Mouse (Mus musculus) spleen, adult 18-20 months (tissue): Measurements from ENCODE around the gene Zfp445.
A peak's percentile ranks its signal among the peaks of the same experiment; 100 is the strongest.
"Not testable (repeated sequence)": the region's sequence is repeated elsewhere in the genome, so short reads cannot be mapped to it uniquely, and the experiment has no call there.

ENCODE experiments used
- DNase-seq, 2 experiments: peaks; one replicate each; pipeline ENCODE4 v3.0.0; 2022; ENCODE audit warnings: mixed read lengths in 2 of 2

Gene Zfp445

DNA sequence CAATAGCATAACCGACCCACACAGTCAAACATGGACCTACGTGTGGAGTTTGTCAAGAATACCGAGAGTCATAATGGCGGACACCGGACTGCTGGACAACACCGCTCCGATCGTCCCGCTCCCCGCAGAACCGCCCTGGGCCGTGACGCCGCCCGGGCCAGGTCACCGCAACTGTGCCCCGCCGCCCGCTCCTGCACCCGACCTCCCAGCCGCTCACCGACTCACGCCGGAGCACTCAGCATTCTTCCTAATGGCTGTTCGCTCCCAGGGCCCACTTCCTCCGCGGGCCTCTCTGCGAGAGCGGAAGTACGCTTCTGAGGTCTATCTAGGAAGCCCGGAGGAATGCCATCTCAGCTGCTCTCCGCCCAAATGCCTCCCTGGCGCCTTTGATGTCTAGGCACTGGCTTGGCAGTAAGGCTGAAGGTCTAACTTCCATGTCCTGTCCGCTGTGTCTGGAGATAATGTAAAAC lies at the start of gene Zfp445:
Gene Zfp445 (minus strand): TSS at position 310 of the 470 bp plus-strand sequence.
- peak; percentile 60 to 69 for DNase-seq

DNA sequence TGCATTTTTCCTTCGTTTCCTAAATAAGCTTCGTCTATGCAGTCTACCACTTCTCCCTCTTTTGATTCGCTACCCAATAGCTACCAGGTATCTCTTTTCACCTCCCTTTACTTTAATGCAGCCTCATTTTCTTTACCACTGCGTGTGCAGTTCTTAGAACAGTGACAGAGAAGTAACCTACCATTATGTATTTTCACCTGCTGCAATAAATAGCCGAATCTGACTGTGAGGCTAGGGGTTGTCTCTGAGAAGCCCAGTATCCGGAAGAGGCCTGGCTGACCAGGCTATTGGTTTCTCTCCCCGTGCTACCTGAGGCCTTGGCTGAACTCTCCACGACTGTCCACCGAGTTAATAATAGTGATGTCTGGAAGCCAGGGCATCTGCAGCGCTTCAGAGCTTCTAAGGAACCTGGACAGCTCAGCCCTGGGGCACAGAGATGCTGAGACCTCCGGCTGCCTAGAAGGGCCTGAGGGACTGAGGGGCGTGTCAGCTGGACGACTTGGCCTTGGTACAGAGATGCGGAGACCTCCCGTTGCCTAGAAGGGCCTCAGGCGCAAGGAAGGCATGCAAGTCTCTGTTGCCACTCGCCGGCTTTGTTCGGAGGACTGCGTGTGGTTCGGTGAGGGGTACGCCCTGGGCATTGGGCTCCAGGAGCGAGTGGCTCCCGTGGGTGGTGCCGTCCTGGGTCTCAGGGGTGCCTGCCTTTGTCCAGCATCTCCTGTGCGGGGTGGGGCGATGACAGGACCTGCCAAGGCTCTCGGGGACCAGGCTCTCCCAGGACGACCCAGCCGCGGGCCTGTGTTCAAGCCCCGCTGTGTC lies 37.1 kb upstream of the Zfp445 start:
- DNase-seq = no peak

DNA sequence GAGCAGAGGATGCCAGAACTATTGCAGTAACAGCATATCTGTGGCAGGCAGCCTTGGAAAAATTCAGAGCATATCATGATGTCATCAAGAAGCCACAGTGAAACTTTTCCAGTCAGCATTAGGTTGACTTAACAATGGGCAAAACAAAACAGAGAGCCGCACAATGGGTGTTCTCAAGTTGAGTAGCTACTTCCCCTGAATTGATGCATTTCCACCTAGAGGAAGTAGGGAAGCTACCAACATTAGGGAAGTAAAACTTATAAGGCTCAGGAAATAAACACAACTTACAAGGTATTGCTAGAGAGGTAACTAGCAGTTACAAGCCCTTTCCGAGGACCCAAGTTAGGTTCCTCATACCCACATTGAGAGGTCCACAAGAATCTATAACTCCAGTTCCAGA lies 35.2 kb upstream of the Zfp445 start:
- DNase-seq = no peak

DNA sequence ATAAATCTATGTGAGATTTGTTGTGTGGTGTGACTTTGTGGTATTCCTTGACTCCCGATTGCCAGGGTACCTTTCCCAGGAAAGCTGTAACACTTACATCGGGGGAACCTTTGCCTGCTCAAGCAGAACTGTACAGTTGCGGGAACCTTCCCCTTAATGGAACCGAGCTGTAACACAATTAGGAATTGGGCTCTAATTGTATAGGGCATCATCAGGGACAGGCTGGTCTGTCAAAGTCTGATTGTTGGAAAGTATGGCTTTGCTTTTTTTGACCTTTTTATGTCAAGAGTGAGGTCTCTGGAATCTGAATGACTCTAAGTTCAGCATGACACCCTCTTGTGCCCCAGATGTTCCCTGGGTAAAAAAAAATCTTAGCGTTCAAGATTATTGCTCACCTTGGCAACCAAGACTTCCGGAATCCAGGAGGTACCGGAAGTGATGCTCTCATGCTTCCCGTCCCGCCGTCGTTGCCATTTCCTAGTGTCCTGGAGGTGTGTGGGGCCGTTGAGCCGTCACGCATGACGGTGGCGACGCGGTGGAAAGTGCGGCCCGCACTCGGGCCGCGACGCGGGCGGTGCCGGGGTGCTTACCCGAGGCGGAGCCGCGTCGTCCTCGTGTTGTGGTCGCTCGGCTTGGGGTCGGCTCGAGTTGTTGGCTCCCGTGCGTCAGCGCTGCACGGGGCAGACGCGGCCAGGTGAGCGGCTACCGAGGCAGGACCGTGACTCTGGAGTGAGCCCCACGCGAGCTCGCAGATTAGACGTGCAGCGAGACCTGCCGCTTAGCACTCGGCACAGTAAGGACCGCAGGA lies 20.8 kb upstream of the Zfp445 start:
- DNase-seq = peak; percentile 36 to 54

DNA sequence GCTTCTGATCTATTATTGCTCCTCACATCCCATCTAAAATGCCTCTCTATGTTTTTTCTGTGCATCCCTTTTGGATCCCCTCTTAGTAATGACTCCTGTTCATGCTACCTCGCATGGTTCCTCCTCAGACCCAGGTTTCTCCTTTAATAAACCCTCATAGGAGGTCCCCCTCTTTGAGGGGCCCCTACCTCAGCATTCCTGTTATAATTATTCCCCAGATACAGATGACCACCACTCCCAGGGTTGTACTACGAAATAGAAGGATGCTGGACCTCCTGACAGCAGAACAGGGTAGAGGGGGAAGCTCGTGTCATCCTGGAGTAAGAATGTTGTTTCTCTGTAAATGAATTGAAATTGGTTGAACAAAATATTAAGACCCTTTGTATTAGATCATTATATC lies 19.6 kb upstream of the Zfp445 start, which contains the start of gene Zkscan7:
Gene Zkscan7 (plus strand): TSS at position 301 of the 400 bp plus-strand sequence.
- DNase-seq = no peak

DNA sequence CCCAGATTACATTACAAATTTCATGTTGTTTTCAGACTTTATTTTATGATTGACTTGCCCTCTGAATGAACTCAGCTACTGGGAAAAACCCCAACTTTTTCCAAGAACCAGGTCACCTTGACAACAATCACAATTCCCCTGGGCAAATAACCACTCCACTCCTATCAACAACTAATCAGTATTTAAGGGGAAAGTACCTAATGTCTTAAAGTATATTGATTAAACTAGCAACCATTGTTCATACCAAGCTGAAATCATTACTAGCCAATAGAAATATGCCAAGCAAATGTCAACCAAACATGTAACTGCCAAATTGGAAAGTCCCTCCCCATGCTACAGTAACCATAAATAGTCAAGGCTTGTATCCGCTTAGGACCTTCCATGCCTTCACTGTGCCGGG lies 9.3 kb upstream of the Zfp445 start:
- DNase-seq = no peak

DNA sequence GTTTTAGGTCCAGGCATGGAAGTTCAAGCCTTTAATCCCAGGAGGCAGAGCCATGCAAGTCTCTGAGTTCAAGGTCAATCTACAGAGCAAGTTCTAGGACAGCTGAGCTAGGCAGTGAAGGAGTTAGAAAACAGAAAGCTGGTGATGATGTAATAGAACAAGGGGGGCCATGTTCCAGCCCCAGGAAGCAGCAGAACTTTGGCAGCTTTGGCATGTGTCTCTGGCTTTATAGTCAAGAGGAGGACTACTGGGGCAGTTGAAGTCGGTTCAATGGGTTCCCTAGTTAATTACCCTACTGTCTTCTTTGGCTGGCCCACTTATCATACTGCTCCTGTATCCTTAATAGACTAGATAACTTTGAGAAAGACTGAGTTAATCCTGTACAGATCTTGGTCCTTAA lies 8.8 kb upstream of the Zfp445 start:
- no peak for DNase-seq

DNA sequence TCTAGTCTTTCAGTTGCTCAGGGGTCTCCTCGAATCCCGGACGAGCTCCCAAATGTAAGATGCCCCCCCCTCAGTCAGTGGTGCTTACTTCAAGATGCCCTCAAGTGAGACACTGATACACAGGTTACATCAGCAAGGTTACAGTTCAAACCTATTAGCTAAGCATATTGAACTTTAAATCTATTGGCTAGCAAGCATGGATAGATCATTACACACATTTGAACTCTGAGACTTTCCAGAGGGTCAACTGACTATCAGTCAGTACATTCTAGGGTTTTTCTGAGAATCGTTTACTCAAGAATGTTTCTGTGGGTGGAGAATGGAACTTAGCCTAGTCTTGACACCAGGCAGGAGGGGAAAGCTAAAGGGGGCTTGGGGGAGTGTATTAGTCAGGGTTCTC lies 6.8 kb upstream of the Zfp445 start:
- DNase-seq = no peak

DNA sequence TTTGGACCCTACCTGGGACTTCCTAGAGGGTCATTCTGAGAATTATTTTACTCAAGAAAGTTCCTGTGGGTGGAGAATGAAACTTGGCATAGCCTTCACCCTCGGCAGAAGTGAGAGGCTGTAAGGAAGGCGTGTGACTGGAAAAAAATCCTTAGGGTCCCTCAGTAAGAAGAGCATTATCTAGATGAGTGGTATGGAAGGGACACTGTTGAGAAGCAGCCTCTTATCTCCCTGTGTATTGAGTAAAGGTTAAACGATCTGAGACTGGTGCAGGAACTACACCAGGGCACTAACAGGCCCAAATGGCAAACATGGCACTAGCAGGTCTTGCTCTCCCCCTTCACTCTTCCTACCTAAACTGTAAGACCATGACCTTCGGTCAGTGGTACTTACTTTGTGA lies 386 bp upstream of the Zfp445 start:
- DNase-seq = no peak

DNA sequence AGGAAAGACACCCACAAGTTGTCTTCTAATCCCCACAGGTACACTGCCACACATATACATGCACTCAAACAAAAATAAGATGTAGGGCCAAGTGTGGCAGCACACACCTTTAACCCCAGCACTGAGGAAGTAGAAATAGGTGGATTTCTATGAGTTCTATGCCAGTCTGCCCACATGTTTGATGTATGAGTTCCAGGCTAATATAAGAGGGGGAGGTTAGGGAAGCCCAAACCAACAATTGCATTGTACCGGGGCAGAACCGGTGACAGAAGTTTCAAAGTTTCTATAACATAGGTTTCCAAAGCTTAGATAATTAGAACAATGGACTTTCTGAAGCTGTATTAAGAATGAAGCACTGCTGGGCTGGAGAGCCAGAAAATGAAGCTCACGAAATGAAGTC lies 958 bp downstream of the Zfp445 start:
- DNase-seq = no peak

DNA sequence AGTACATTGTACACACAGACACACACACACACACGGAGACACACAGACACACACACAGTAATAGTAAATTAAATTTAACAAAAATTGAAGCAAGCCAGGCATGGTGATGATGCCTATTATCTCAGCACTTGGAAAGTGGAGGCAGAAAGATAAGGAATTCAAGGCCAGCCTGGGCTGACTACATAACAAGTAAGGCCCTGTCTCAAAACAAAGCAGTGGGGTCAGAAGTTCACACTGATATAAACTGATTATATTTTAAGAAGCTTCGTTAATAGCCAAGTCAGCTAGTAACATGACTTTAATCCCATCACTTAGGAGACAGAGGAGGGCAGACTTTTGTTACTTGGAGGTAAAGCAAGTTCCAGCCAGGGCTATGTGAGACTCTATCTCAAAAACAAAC lies 2.1 kb downstream of the Zfp445 start:
- DNase-seq = no peak

DNA sequence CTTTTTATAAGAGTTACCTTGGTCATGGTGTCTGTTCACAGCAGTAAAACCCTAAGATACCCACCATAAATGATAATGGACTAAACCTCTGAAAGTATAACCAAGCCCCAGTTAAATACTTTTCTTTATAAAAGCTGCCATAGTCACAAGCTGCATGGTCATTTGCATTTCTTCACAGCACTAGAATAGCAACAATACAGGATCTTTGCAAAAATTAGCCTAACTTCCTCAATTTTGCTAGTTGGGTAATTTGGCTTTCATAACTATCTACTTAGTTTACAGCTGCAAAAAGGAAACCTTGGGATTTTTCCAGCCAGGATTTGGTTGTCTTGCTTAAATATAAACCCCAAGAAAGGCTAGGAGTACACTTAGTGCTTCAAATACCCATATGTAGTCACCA lies 5.1 kb downstream of the Zfp445 start:
- no peak for DNase-seq

DNA sequence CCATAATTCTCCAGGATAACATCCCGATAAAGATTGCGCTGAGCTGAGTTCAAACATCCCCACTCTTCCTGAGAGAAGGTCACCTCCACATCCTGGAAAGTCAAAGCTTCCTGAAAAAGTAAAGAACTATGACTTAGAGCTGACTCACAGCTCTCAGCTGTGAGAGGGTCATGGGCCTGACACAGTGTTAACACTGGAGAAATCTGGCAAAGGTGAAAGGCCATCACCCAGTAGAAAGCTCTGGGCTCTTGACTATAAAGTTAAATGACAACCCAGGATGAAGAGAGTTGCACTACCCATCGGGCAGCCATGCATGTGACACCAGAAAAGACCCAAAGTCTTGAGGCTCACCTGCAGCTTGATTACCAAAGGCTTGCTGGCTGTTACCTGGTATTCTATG lies 9.1 kb downstream of the Zfp445 start:
- DNase-seq = no peak

DNA sequence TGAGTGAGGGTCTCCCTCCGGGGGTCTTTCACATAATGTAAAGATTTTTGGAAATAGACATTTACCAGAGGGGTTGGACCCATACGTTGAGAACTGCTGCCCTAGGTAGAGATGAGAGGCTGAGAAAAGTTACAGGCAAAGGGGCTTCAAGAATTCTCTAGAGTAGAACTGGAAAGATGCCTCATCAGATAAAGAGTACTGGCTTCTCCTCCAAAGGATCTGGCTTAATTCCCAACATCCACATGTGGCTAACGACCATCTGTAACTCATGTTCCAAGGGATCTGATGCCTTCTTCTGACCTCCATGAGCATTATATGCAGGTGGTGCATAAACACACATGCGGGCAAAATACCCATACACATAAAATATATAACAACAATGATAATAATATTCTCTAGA lies 10.2 kb downstream of the Zfp445 start:
- no peak for DNase-seq

DNA sequence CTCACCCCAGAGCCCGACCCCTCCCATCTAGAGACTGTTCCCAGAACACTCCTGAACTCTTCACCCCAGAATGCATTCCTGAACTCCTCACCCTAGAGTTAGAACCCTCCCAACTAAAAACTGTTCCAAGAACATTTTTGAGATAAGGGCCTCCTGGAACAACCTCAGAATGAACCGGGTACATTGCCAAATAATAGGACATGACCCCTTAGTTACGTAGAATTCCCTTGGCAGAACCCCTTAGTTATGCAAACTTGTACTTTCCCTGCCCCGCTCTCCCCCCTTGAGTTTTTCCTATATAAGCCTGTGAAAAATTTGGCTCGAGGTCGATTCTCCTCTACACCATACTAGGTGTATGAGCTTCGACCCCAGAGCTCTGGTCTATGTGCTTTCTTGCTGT lies 10.7 kb downstream of the Zfp445 start:
- DNase-seq = not testable (repeated sequence)

DNA sequence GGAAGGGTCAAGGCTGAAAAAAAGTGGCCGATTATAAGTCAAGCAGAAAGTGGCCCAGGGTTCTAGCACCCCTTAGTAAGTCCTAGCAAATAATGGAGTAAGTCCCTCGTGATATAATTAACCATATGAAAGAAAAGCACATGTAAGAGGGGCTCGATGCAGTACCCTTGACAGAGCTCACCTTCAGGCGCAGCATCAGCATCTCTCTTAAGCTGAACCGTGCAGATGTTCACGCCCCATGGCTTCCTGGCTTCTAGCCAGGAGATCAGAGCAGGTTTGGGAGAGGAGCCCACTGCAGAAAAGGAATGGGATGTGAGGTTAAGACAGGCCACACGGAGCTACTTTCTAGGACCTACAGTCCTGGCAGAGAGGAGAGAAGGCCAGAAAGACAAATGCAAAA lies 11.3 kb downstream of the Zfp445 start:
- DNase-seq = no peak

DNA sequence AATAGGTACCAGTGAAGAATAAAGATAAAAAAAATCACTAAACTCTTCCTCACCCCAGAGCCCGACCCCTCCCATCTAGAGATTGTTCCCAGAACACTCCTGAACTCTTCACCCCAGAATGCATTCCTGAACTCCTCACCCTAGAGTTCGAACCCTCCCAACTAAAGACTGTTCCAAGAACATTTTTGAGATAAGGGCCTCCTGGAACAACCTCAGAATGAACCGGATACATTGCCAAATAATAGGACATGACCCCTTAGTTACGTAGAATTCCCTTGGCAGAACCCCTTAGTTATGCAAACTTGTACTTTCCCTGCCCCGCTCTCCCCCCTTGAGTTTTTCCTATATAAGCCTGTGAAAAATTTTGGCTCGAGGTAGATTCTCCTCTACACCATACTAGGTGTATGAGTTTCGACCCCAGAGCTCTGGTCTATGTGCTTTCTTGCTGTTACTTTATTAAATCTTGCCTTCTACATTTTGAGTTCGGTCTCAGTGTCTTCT lies 17.9 kb downstream of the Zfp445 start:
- not testable (repeated sequence) for DNase-seq

DNA sequence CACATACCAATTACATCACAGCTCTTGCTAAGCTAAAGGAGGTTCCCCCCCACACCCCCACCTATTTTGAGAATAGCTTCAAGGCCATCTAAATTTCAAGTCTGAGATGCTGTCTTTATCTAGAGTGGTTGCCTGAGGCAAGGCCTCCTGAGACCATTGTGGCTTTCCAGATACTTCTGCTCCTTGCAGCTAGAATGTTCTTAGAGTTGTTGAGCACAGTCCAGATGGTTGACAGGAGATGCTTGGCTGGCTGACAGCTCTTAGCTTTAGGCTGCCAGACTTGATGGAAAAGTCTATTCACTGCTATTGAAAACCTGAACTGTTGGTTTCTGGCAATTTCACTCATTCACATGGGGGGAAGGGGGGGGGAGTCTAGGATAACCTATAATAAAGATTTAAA lies 19.6 kb downstream of the Zfp445 start:
- no peak for DNase-seq

DNA sequence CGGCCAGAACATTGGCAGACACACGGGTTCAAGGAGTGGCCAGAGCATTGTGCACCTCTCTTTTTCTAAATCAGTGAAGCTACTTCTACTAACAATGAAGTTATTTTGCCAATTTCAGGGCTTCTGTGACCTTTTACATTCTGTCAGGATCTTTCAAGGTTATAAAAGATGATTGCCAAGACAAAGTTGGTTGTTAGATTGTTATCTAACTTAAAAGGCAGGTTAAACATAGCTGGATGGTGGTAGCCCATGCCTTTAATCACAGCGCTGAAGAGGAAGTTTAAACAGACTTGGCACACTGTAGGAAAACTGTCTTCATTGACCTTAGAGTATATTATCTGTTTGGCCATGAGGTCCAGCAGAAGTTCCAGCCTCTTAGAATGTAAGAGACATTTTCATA lies 20.2 kb downstream of the Zfp445 start:
- DNase-seq = no peak

DNA sequence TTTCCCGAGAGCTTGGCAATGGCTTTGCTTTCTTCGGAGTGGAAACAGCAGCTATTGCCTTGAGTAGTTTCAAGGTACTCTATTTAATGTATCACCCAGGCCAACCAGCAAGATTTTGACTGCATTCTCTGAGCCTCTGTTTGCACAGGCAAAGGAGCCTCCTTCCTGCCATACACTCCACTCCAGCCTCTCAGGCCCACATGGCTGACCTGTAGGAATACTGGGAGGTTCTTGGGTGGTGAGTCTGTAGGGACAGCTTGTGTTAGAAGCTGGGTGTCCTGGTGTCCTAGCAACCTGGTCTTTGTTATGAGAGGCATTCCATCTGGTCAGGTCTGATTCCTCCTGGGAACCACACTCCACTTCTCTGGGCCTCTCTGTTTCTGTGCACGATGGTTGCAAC lies 22.0 kb downstream of the Zfp445 start, which contains the start of gene Gm35549:
Gene Gm35549 (minus strand): TSS at position 276 of the 400 bp plus-strand sequence.
- no peak for DNase-seq

DNA sequence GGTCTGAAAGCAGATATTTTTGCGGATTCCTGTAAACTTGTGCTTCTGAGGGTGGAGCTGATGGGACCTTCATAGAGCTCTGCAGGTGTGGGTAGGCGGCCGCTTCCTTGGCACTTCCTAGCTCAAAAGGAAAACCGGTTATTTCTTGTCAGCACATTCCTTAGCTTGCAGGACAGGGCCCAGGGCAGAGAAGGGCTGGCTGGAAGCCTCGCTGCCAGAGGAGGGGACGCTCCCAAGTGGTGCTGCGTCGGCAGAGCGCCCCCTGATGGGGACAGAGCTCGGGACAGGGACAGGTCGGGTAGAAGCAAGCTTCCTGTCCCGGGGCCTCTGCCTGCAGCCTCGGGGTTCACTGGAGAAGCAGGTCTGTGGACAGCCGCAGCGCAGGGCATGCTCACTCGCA lies 28.1 kb downstream of the Zfp445 start:
- no peak for DNase-seq

DNA sequence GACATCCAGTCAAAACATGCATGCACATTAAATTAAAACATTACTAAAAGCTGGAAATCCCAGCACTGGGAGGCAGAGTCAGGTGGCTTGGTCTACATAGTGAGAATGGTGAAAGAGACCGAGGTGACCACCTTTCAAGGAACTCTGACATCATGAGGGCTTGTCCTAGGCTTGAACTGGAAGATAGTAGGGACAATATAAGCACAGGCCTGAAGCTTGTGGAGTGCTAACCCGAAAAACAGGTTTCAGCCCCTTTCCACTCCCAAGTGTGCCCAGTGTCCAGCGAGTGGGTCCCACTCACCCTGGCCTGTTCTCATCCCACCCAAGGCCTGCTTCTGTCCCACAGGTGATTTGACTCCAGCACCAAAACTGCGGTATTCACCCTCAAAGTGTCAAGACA lies 28.6 kb downstream of the Zfp445 start:
- no peak for DNase-seq

DNA sequence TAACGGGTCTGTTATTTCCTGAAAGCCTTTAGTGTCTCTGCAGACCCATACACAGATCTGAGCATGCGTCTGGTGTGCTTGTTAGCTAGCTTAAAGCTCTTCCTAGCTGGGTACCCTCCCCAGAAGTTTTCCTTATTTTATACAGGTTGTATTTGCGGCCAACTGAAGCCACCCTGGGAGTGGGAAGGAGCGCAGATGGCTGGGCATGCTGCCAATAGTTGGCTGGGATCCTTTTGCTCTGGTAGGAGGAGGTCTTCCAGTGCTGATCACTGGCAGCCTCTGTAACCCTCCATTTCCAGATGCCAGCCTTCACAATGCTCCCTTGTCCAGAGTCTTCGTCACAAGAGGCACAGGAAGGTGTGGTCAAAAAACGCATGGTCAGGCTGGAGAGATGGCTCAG lies 29.0 kb downstream of the Zfp445 start:
- DNase-seq = no peak

DNA sequence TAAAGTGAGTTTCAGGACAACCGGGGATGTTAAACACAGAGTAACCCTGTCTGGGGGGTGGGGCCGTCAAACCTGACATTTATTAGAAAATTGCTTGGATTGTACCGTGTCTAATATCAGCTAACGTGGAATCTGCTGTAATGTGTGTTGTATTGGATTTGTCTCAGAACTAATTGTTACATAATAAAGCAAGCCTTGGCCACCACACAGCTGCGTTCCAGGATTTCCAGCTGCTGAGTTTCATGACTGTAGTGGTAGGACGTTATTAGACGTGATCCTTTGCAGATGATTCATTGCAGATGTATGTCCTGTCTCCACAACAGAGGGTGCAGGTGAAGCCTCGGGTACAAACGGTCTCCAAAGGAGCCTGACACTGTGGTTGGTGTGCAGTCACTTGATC lies 29.7 kb downstream of the Zfp445 start:
- DNase-seq = no peak
